Mouse (Mus musculus): ENCODE results near the gene Mrvi1.

- TF ChIP-seq CTCF (IDR thresholded peaks at IDR 0.05; ENCODE audit: extremely low read depth, insufficient read depth, low read length) (no peak), POLR2A (IDR thresholded peaks at IDR 0.05; ENCODE audit: extremely low read depth, insufficient read depth, low read length) (no peak)
Observed at GRCm38 (mm10) chr7:110876965-110877364, 105.3 kb downstream of the Mrvi1 start.

Measured in cortical plate, adult 2 months (tissue).